Mouse (Mus musculus): ENCODE data around the gene Angptl7.

The Angptl7 gene

GRCm38 (mm10) chr4:148491448-148491847, 8.8 kb downstream of the Angptl7 start:
- peak; percentile 74 to 80 for DNase-seq

- DNase-seq: no peak
Measured at GRCm38 (mm10) chr4:148490502-148490901, 9.8 kb downstream of the Angptl7 start.

- DNase-seq: no peak
Measured at GRCm38 (mm10) chr4:148487841-148488240, 12.4 kb downstream of the Angptl7 start.

GRCm38 (mm10) chr4:148484511-148484910, 15.7 kb downstream of the Angptl7 start:
- DNase-seq: no peak

- no peak for DNase-seq
Measured at GRCm38 (mm10) chr4:148481557-148482168, 18.6 kb downstream of the Angptl7 start.

- no peak for DNase-seq
Measured at GRCm38 (mm10) chr4:148480245-148480644, 20.0 kb downstream of the Angptl7 start.

- DNase-seq: no peak
Measured at GRCm38 (mm10) chr4:148473496-148473895, 26.8 kb downstream of the Angptl7 start.

GRCm38 (mm10) chr4:148472436-148473174, 27.7 kb downstream of the Angptl7 start:
- DNase-seq: no peak

- DNase-seq: no peak
Measured at GRCm38 (mm10) chr4:148471363-148471806, 28.9 kb downstream of the Angptl7 start.

GRCm38 (mm10) chr4:148469487-148470252, 30.6 kb downstream of the Angptl7 start:
- DNase-seq: no peak

- no peak for DNase-seq
Measured at GRCm38 (mm10) chr4:148468396-148468795, 31.9 kb downstream of the Angptl7 start.

- no peak for DNase-seq
Measured at GRCm38 (mm10) chr4:148466511-148467079, 33.7 kb downstream of the Angptl7 start.

GRCm38 (mm10) chr4:148464869-148465268, 35.4 kb downstream of the Angptl7 start:
- no peak for DNase-seq

GRCm38 (mm10) chr4:148464301-148464700, 36.0 kb downstream of the Angptl7 start:
- no peak for DNase-seq

- peak; percentile 70 to 71 for DNase-seq
Measured at GRCm38 (mm10) chr4:148463208-148463960, 36.9 kb downstream of the Angptl7 start.

GRCm38 (mm10) chr4:148462717-148463116, 37.5 kb downstream of the Angptl7 start:
- DNase-seq: no peak

- no peak for DNase-seq
Measured at GRCm38 (mm10) chr4:148461772-148462171, 38.5 kb downstream of the Angptl7 start.

- DNase-seq: peak in 1 of 2 experiments; percentile 27
Measured at GRCm38 (mm10) chr4:148460656-148461284, 39.5 kb downstream of the Angptl7 start.

- no peak for DNase-seq
Measured at GRCm38 (mm10) chr4:148455477-148456025, 44.7 kb downstream of the Angptl7 start.

GRCm38 (mm10) chr4:148453707-148454106, 46.6 kb downstream of the Angptl7 start:
- no peak for DNase-seq

- DNase-seq: peak in 1 of 2 experiments; percentile 51
Measured at GRCm38 (mm10) chr4:148448853-148449245, 51.4 kb downstream of the Angptl7 start.
